Mouse (Mus musculus) liver, embryonic 16.5 days (tissue): ENCODE results near the gene Grm7. TPM values are rescaled to one million over a fixed set of nuclear protein-coding genes. Genes with fewer than 3 reads are reported as not detected.

Experiments used
- ATAC-seq: fragments of 200-750 bp; cut with Nextera tagmentation; 2 replicates; pipeline ENCODE4 v1.8.0; 2017; ENCODE audit warnings: low read depth, mild to moderate bottlenecking, moderate number of reproducible peaks, moderate library complexity
- H3K27ac ChIP-seq: fragments of 300-500 bp; sonication (generic); 2 replicates; pipeline ENCODE4 v1.5.1; 2014; ENCODE audit warnings: mild to moderate bottlenecking, low read length
- H3K27me3 ChIP-seq: fragments of 300-500 bp; sonication (generic); 2 replicates; pipeline ENCODE4 v1.6.1; 2014; ENCODE audit warnings: low read depth, low read length, mixed read lengths; ENCODE audit not compliant: control insufficient read depth, insufficient read depth
- H3K36me3 ChIP-seq: fragments of 300-500 bp; sonication (generic); 2 replicates; pipeline ENCODE4 v1.6.1; 2014; ENCODE audit warnings: mild to moderate bottlenecking; ENCODE audit not compliant: control insufficient read depth, insufficient read depth
- H3K4me1 ChIP-seq: fragments of 300-500 bp; sonication (generic); 2 replicates; pipeline ENCODE4 v1.6.1; 2014; ENCODE audit warnings: low read depth, low read length, mixed read lengths; ENCODE audit not compliant: control insufficient read depth
- H3K4me2 ChIP-seq: fragments of 300-500 bp; sonication (generic); 2 replicates; pipeline ENCODE4 v1.6.1; 2014; ENCODE audit warnings: low read depth, low read length, mixed read lengths
- H3K4me3 ChIP-seq: fragments of 300-500 bp; sonication (generic); 2 replicates; pipeline ENCODE4 v1.5.1; 2014; ENCODE audit warnings: low read depth, mild to moderate bottlenecking, low read length
- H3K9ac ChIP-seq: fragments of 300-500 bp; sonication (generic); 2 replicates; pipeline ENCODE4 v1.6.1; 2014; ENCODE audit warnings: low read depth, low read length
- H3K9me3 ChIP-seq: fragments of 300-500 bp; sonication (generic); replicated peaks from 2 replicates; pipeline ENCODE4 v1.6.1; 2016; ENCODE audit warnings: low read length; ENCODE audit not compliant: control insufficient read depth
- WGBS: fragments of 180-500 bp; shearing (Covaris S2); extraction: QIAGEN DNeasy Blood & Tissue Kit; methylation state at CpG from one replicate; pipeline ENCODE4 v1.1.7; 2014; ENCODE audit not compliant: insufficient replicate concordance; 5-methylcytosine and 5-hydroxymethylcytosine counted together
- polyA plus RNA-seq: library from polyadenylated mRNA; unstranded; fragments of >200 nt; fragmentation: Nextera tagmentation; extraction: Ambion mirVana; gene quantifications from 2 replicates; pipeline ENCODE4 v1.2.1, GENCODE M21; 2015

Gene Grm7
- polyA plus RNA-seq, 1 experiment from 2014 or later = 0.09 TPM

GRCm38 (mm10) chr6:111368111-111368510 lies 722.7 kb downstream of the Grm7 start:
- H3K4me3 ChIP-seq = no peak overlapping the region
- no peak overlapping the region for H3K27ac ChIP-seq
- no peaks in the 10 kb centered on the region for H3K4me1 ChIP-seq
- H3K27me3 ChIP-seq = no peaks in the 10 kb centered on the region
- no peak overlapping the region for H3K4me2 ChIP-seq
- no peak overlapping the region for H3K9ac ChIP-seq
- WGBS = 67% methylated on average over 3 of the region's 3 CpGs
- no peak for ATAC-seq
- H3K9me3 ChIP-seq = no peaks in the 10 kb centered on the region
- no peaks in the 10 kb centered on the region for H3K36me3 ChIP-seq

GRCm38 (mm10) chr6:111368551-111368950 lies 723.2 kb downstream of the Grm7 start:
- no peak overlapping the region for H3K9ac ChIP-seq
- no peaks in the 10 kb centered on the region for H3K36me3 ChIP-seq
- H3K4me1 ChIP-seq = no peaks in the 10 kb centered on the region
- ATAC-seq = peak; percentile 50; the same call in 1 of the 2 replicates
- H3K4me2 ChIP-seq = no peak overlapping the region
- H3K9me3 ChIP-seq = no peaks in the 10 kb centered on the region
- 54% methylated on average over 3 of the region's 3 CpGs for WGBS
- H3K27ac ChIP-seq = no peak overlapping the region
- H3K27me3 ChIP-seq = no peaks in the 10 kb centered on the region
- no peak overlapping the region for H3K4me3 ChIP-seq

GRCm38 (mm10) chr6:111369013-111369412 lies 723.6 kb downstream of the Grm7 start:
- WGBS = 74% methylated on average over 2 of the region's 2 CpGs
- Histone ChIP-seq H3K4me3 (no peak overlapping the region), H3K27ac (no peak overlapping the region), H3K27me3 (no peaks in the 10 kb centered on the region), H3K9me3 (no peaks in the 10 kb centered on the region), H3K36me3 (no peaks in the 10 kb centered on the region), H3K4me1 (no peaks in the 10 kb centered on the region), H3K9ac (no peak overlapping the region), H3K4me2 (no peak overlapping the region)
- no peak for ATAC-seq

- Histone ChIP-seq H3K9ac (no peak overlapping the region), H3K27me3 (no peaks in the 10 kb centered on the region), H3K4me3 (no peak overlapping the region), H3K36me3 (no peaks in the 10 kb centered on the region), H3K4me1 (no peaks in the 10 kb centered on the region), H3K4me2 (no peak overlapping the region), H3K27ac (no peak overlapping the region), H3K9me3 (no peaks in the 10 kb centered on the region)
- ATAC-seq = no peak
- 18% methylated on average over 4 of the region's 4 CpGs for WGBS
Observed at GRCm38 (mm10) chr6:111371581-111372349, 726.4 kb downstream of the Grm7 start.

GRCm38 (mm10) chr6:111372626-111373380 lies 727.4 kb downstream of the Grm7 start:
- H3K4me3 ChIP-seq = no peak overlapping the region
- no peak for ATAC-seq
- no peaks in the 10 kb centered on the region for H3K36me3 ChIP-seq
- H3K4me1 ChIP-seq = no peaks in the 10 kb centered on the region
- no peaks in the 10 kb centered on the region for H3K9me3 ChIP-seq
- H3K9ac ChIP-seq = no peak overlapping the region
- no peak overlapping the region for H3K4me2 ChIP-seq
- 43% methylated on average over 11 of the region's 11 CpGs for WGBS
- H3K27ac ChIP-seq = no peak overlapping the region
- no peaks in the 10 kb centered on the region for H3K27me3 ChIP-seq

GRCm38 (mm10) chr6:111380710-111381109 lies 735.3 kb downstream of the Grm7 start:
- WGBS = 50% methylated on average over 2 of the region's 2 CpGs
- H3K36me3 ChIP-seq = no peaks in the 10 kb centered on the region
- no peak for ATAC-seq

GRCm38 (mm10) chr6:111408750-111409149 lies 763.4 kb downstream of the Grm7 start:
- Histone ChIP-seq H3K36me3 (no peaks in the 10 kb centered on the region), H3K4me3 (no peak overlapping the region), H3K4me1 (no peaks in the 10 kb centered on the region), H3K9me3 (no peaks in the 10 kb centered on the region), H3K4me2 (no peak overlapping the region), H3K27me3 (no peaks in the 10 kb centered on the region), H3K9ac (no peak overlapping the region), H3K27ac (no peak overlapping the region)
- no peak for ATAC-seq
- WGBS = 70% methylated on average over 8 of the region's 8 CpGs

More at GRCm38 (mm10) chr6:111380710-111381109, 735.3 kb downstream of the Grm7 start:
- Histone ChIP-seq H3K9ac (no peak overlapping the region), H3K4me1 (no peaks in the 10 kb centered on the region), H3K9me3 (no peaks in the 10 kb centered on the region), H3K4me2 (no peak overlapping the region), H3K27me3 (no peaks in the 10 kb centered on the region), H3K4me3 (no peak overlapping the region), H3K27ac (no peak overlapping the region)

GRCm38 (mm10) chr6:111424737-111425136 lies 779.4 kb downstream of the Grm7 start:
- Histone ChIP-seq H3K27ac (no peak overlapping the region), H3K9me3 (no peaks in the 10 kb centered on the region), H3K4me1 (no peaks in the 10 kb centered on the region), H3K4me2 (no peak overlapping the region), H3K4me3 (no peak overlapping the region), H3K27me3 (no peaks in the 10 kb centered on the region), H3K36me3 (no peaks in the 10 kb centered on the region), H3K9ac (no peak overlapping the region)
- WGBS = 50% methylated on average over 1 of the region's 1 CpGs
- ATAC-seq = no peak

GRCm38 (mm10) chr6:111446228-111446627 lies 800.8 kb downstream of the Grm7 start:
- no peaks in the 10 kb centered on the region for H3K9me3 ChIP-seq
- H3K36me3 ChIP-seq = no peaks in the 10 kb centered on the region
- no peak overlapping the region for H3K4me3 ChIP-seq
- H3K4me1 ChIP-seq = no peaks in the 10 kb centered on the region
- no peaks in the 10 kb centered on the region for H3K27me3 ChIP-seq
- no peak overlapping the region for H3K27ac ChIP-seq
- no peak overlapping the region for H3K9ac ChIP-seq
- ATAC-seq = no peak
- no peak overlapping the region for H3K4me2 ChIP-seq
- 56% methylated on average over 2 of the region's 2 CpGs for WGBS
